Mouse (Mus musculus) embryonic facial prominence, embryonic 14.5 days (tissue): ENCODE measurements around the gene Pde11a. TPM values are rescaled to one million over a fixed set of nuclear protein-coding genes. Genes with fewer than 3 reads are reported as not detected.
A peak's percentile ranks its signal among the peaks of the same experiment; 100 is the strongest.

ENCODE experiments used
- ATAC-seq: fragments of 200-750 bp; cut with Nextera tagmentation; 2 replicates; pipeline ENCODE4 v1.8.0; 2017; ENCODE audit warnings: low read depth, moderate number of reproducible peaks, moderate TSS enrichment
- DNase-seq: peaks from one replicate; pipeline ENCODE4 v3.0.0-alpha.2; 2015; ENCODE audit warnings: low spot score
- H3K27ac ChIP-seq: fragments of 300-500 bp; sonication (generic); replicated peaks from 2 replicates; pipeline ENCODE4 v1.5.1; 2014; ENCODE audit warnings: low read depth, mild to moderate bottlenecking, low read length, moderate library complexity
- H3K27me3 ChIP-seq: fragments of 300-500 bp; sonication (generic); replicated peaks from 2 replicates; pipeline ENCODE4 v1.6.1; 2014; ENCODE audit warnings: low read length; ENCODE audit not compliant: control insufficient read depth, insufficient read depth
- H3K36me3 ChIP-seq: fragments of 300-500 bp; sonication (generic); 2 replicates; pipeline ENCODE4 v1.6.1; 2014; ENCODE audit warnings: low read length, mixed read lengths; ENCODE audit not compliant: control insufficient read depth, insufficient read depth
- H3K4me1 ChIP-seq: fragments of 300-500 bp; sonication (generic); 2 replicates; pipeline ENCODE4 v1.6.1; 2014; ENCODE audit warnings: antibody characterized with exemption, low read length; ENCODE audit not compliant: control insufficient read depth, insufficient read depth
- H3K4me2 ChIP-seq: fragments of 300-500 bp; sonication (generic); 2 replicates; pipeline ENCODE4 v1.6.1; 2014; ENCODE audit warnings: low read depth, mild to moderate bottlenecking, low read length, moderate library complexity, mixed read lengths
- H3K4me3 ChIP-seq: fragments of 300-500 bp; sonication (generic); 2 replicates; pipeline ENCODE4 v1.5.1; 2014; ENCODE audit warnings: low read depth, mild to moderate bottlenecking, low read length
- H3K9ac ChIP-seq: fragments of 300-500 bp; sonication (generic); 2 replicates; pipeline ENCODE4 v1.6.1; 2014; ENCODE audit warnings: low read depth, mild to moderate bottlenecking, low read length, moderate library complexity, mixed read lengths
- H3K9me3 ChIP-seq: fragments of 300-500 bp; sonication (generic); 2 replicates; pipeline ENCODE4 v1.6.1; 2016; ENCODE audit warnings: low read length; ENCODE audit not compliant: control insufficient read depth
- WGBS: fragments of 180-500 bp; shearing (Covaris S2); extraction: QIAGEN DNeasy Blood & Tissue Kit; methylation state at CpG from one replicate; pipeline ENCODE4 v1.1.7; 2014; 5-methylcytosine and 5-hydroxymethylcytosine counted together
- polyA plus RNA-seq: library from polyadenylated mRNA; unstranded; fragments of >200 nt; fragmentation: Nextera tagmentation; extraction: Ambion mirVana; gene quantifications from 2 replicates; pipeline ENCODE4 v1.2.1, GENCODE M21; 2014

Pde11a gene
- polyA plus RNA-seq, 1 experiment from 2014 or later = 0.21 TPM

GRCm38 (mm10) chr2:76285150-76285549, 53.4 kb downstream of the Pde11a start:
- Histone ChIP-seq H3K9ac (no peak overlapping the region), H3K4me2 (no peak overlapping the region), H3K9me3 (peaks cover 3% of the 10 kb centered on the region; the same call in 1 of the 2 replicates), H3K4me3 (no peak overlapping the region), H3K27ac (no peak overlapping the region), H3K36me3 (no peaks in the 10 kb centered on the region), H3K27me3 (no peaks in the 10 kb centered on the region), H3K4me1 (no peaks in the 10 kb centered on the region)
- no peak for DNase-seq
- no peak for ATAC-seq
- 71% methylated on average over 3 of the region's 3 CpGs for WGBS

GRCm38 (mm10) chr2:76283378-76284132, 55.0 kb downstream of the Pde11a start:
- DNase-seq (no peak), ATAC-seq (no peak)
- H3K4me1 ChIP-seq = no peaks in the 10 kb centered on the region
- 80% methylated on average over 6 of the region's 6 CpGs for WGBS
- H3K27me3 ChIP-seq = no peaks in the 10 kb centered on the region
- H3K36me3 ChIP-seq = no peaks in the 10 kb centered on the region
- no peak overlapping the region for H3K4me2 ChIP-seq
- H3K4me3 ChIP-seq = no peak overlapping the region
- no peak overlapping the region for H3K9ac ChIP-seq
- H3K9me3 ChIP-seq = peaks cover under 1% of the 10 kb centered on the region; the same call in 1 of the 2 replicates
- no peak overlapping the region for H3K27ac ChIP-seq

- no peaks in the 10 kb centered on the region for H3K9me3 ChIP-seq
- no peak overlapping the region for H3K27ac ChIP-seq
- WGBS = 93% methylated on average over 1 of the region's 1 CpGs
- no peaks in the 10 kb centered on the region for H3K36me3 ChIP-seq
- DNase-seq = no peak
- no peak overlapping the region for H3K9ac ChIP-seq
- H3K27me3 ChIP-seq = no peaks in the 10 kb centered on the region
- no peaks in the 10 kb centered on the region for H3K4me1 ChIP-seq
- H3K4me2 ChIP-seq = no peak overlapping the region
- ATAC-seq = no peak
- H3K4me3 ChIP-seq = no peak overlapping the region
Measured at GRCm38 (mm10) chr2:76269494-76269893, 69.1 kb downstream of the Pde11a start.

GRCm38 (mm10) chr2:76267335-76267734, 71.2 kb downstream of the Pde11a start:
- DNase-seq (no peak), ATAC-seq (no peak)
- no peaks in the 10 kb centered on the region for H3K4me1 ChIP-seq
- no peak overlapping the region for H3K4me2 ChIP-seq
- H3K9ac ChIP-seq = no peak overlapping the region
- H3K36me3 ChIP-seq = no peaks in the 10 kb centered on the region
- no peak overlapping the region for H3K27ac ChIP-seq
- H3K9me3 ChIP-seq = no peaks in the 10 kb centered on the region
- no peak overlapping the region for H3K4me3 ChIP-seq
- no peaks in the 10 kb centered on the region for H3K27me3 ChIP-seq
- 80% methylated on average over 6 of the region's 6 CpGs for WGBS

GRCm38 (mm10) chr2:76266622-76267021, 72.0 kb downstream of the Pde11a start:
- no peaks in the 10 kb centered on the region for H3K9me3 ChIP-seq
- ATAC-seq (no peak), DNase-seq (no peak)
- H3K36me3 ChIP-seq = no peaks in the 10 kb centered on the region
- no peak overlapping the region for H3K4me3 ChIP-seq
- 85% methylated on average over 10 of the region's 10 CpGs for WGBS
- no peak overlapping the region for H3K4me2 ChIP-seq
- H3K27me3 ChIP-seq = no peaks in the 10 kb centered on the region
- H3K9ac ChIP-seq = no peak overlapping the region
- H3K4me1 ChIP-seq = no peaks in the 10 kb centered on the region
- no peak overlapping the region for H3K27ac ChIP-seq

GRCm38 (mm10) chr2:76264258-76264657, 74.3 kb downstream of the Pde11a start:
- 55% methylated on average over 10 of the region's 10 CpGs for WGBS
- Histone ChIP-seq H3K36me3 (no peaks in the 10 kb centered on the region), H3K4me1 (no peaks in the 10 kb centered on the region), H3K9me3 (no peaks in the 10 kb centered on the region), H3K9ac (no peak overlapping the region), H3K27me3 (no peaks in the 10 kb centered on the region), H3K4me2 (no peak overlapping the region), H3K27ac (no peak overlapping the region), H3K4me3 (no peak overlapping the region)
- ATAC-seq (no peak), DNase-seq (no peak)

- Histone ChIP-seq H3K4me2 (no peak overlapping the region), H3K4me3 (no peak overlapping the region), H3K27ac (no peak overlapping the region), H3K27me3 (no peaks in the 10 kb centered on the region), H3K9ac (no peak overlapping the region), H3K36me3 (no peaks in the 10 kb centered on the region), H3K4me1 (no peaks in the 10 kb centered on the region), H3K9me3 (no peaks in the 10 kb centered on the region)
- DNase-seq (no peak), ATAC-seq (no peak)
- WGBS = 58% methylated on average over 10 of the region's 10 CpGs
Measured at GRCm38 (mm10) chr2:76262661-76263060, 75.9 kb downstream of the Pde11a start.

- peak; percentile 46 for DNase-seq
- no peaks in the 10 kb centered on the region for H3K4me1 ChIP-seq
- H3K9ac ChIP-seq = no peak overlapping the region
- ATAC-seq = no peak
- no peak overlapping the region for H3K27ac ChIP-seq
- no peaks in the 10 kb centered on the region for H3K27me3 ChIP-seq
- no peak overlapping the region for H3K4me3 ChIP-seq
- H3K9me3 ChIP-seq = no peaks in the 10 kb centered on the region
- 47% methylated on average over 6 of the region's 6 CpGs for WGBS
- no peak overlapping the region for H3K4me2 ChIP-seq
- H3K36me3 ChIP-seq = no peaks in the 10 kb centered on the region
Measured at GRCm38 (mm10) chr2:76254833-76255232, 83.7 kb downstream of the Pde11a start.

- Histone ChIP-seq H3K27me3 (no peaks in the 10 kb centered on the region), H3K9me3 (no peaks in the 10 kb centered on the region), H3K36me3 (no peaks in the 10 kb centered on the region), H3K4me2 (no peak overlapping the region), H3K4me1 (no peaks in the 10 kb centered on the region), H3K4me3 (no peak overlapping the region), H3K9ac (no peak overlapping the region), H3K27ac (no peak overlapping the region)
- no peak for ATAC-seq
- WGBS = 86% methylated on average over 10 of the region's 10 CpGs
- no peak for DNase-seq
Measured at GRCm38 (mm10) chr2:76251379-76251778, 87.2 kb downstream of the Pde11a start.
